Mouse (Mus musculus) heart, adult 10 weeks (tissue): ENCODE results near the gene Erbin. TPM values are rescaled to one million over a fixed set of nuclear protein-coding genes. Genes with fewer than 3 reads are reported as not detected.

Experiments
- polyA plus RNA-seq: library from polyadenylated mRNA; stranded (reverse); fragments of 350-450 nt; fragmentation: Illumina TruSeq; extraction: RNeasy Lipid Tissue Mini Kit (QIAGEN cat#74804); gene quantifications from one replicate; pipeline ENCODE4 v1.2.3, GENCODE M21; 2014; ENCODE audit warnings: low read depth, low replicate concordance

Gene Erbin
- 28.4 TPM for polyA plus RNA-seq

DNA sequence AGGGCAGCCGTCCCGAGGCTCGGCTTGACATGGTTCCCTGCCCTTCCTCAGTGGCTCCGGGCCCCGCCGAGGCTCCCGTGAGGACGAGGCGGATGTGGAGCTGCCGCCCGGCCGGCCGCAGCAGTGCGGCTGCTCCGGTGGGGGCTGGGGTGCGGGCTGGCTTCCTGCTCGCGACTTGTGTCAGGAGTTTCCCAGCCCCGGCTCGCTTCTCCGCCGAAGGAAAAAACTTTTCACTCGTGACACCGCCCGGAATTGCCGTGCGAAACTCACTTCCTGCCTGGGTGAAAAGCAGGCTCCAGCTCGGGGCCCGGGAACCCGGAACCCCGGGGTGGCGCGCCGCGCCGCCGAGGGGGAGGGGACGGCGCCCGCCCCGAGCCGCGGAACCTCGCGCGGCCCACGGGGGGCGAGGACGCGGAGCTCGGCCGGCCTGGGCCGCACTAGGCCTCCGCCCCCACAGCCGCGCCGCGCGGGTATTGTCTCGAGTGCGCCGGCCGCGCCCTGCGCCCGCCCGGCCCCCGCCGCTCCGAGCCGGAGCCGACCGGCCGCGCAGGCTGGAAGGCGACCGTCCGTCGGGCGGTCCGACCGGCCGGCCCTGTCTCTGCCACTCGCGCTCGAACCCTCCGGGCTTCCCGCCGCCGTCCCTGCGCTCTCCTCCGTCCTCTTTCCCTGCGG is at the start of gene Erbin:
Erbin (minus strand) TSS at position 254 of the 672 bp plus-strand sequence.

DNA sequence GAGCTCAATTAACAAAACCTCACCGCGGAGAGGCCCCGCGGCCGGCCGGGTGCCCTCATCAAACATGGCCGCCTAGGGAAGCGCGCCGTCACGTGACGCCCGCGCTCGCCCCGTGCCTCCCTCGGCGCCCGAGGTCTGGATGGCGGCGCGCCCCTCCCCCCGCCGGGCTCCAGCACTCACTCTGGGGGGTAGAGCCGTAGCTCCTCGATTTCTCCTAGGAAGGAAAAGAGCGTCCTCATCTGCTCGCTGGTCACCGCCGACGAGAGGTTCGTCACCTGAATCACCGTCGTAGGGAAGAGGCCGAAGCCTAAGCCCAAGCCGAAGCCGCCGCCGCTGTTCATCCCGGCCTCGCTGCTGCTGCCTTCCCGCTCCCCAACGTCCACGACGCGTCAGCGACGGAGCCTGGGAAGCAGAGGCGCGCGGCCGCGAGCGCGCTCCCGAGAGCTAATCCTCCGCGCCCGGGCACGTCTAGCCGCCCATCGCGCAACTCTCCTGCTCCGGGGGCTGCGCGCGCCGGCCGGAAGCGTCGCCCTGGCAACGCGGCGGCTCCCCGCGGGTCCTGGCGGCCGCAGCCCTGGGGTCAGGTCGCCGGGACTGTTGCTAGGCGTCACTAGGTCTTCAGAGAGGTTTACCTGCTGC is 146.1 kb downstream of the Erbin start, which contains the start of gene Srek1:
Srek1 (minus strand) TSS at position 490 of the 639 bp plus-strand sequence.

Other genes with a start within 250 kb of the Erbin start
- 28.5 TPM for gene Srek1, start 145.9 kb downstream of the Erbin start, polyA plus RNA-seq
- 8.2 TPM for gene Nln, start 189.1 kb upstream of the Erbin start, polyA plus RNA-seq
- gene Sgtb, start 189.2 kb upstream of the Erbin start, polyA plus RNA-seq: 1.1 TPM